Mouse (Mus musculus) megakaryocyte-erythroid progenitor cell, adult 5-6 weeks (primary cell): ENCODE results near the gene Rrp1. TPM values are rescaled to one million over a fixed set of nuclear protein-coding genes. Genes with fewer than 3 reads are reported as not detected.
"Not testable (repeated sequence)": the region's sequence is repeated elsewhere in the genome, so short reads cannot be mapped to it uniquely, and the experiment has no call there.

Experiments used
- ATAC-seq: replicated peaks from 2 replicates; pipeline ENCODE4 v1.8.0; 2016; ENCODE audit warnings: mild to moderate bottlenecking, inconsistent platforms; ENCODE audit not compliant: severe bottlenecking, poor library complexity, low FRiP score, low TSS enrichment
- total RNA-seq, 2 experiments: library from RNA; stranded (forward) in 1 of 2; stranded (reverse) in 1 of 2; fragments of 200-1000, 215-1000 nt in 1 of 2; fragments of >200 nt in 1 of 2; fragmentation: Nextera tagmentation in 1 of 2; gene quantifications; 2 replicates each; pipeline ENCODE4 v1.2.3; 2014 to 2017

Gene Rrp1
- total RNA-seq, 2 experiments from 2014 or later: 217 to 532 TPM

- no peak for ATAC-seq
Observed at GRCm38 (mm10) chr10:78390982-78391470, 21.8 kb downstream of the Rrp1 start.

DNA sequence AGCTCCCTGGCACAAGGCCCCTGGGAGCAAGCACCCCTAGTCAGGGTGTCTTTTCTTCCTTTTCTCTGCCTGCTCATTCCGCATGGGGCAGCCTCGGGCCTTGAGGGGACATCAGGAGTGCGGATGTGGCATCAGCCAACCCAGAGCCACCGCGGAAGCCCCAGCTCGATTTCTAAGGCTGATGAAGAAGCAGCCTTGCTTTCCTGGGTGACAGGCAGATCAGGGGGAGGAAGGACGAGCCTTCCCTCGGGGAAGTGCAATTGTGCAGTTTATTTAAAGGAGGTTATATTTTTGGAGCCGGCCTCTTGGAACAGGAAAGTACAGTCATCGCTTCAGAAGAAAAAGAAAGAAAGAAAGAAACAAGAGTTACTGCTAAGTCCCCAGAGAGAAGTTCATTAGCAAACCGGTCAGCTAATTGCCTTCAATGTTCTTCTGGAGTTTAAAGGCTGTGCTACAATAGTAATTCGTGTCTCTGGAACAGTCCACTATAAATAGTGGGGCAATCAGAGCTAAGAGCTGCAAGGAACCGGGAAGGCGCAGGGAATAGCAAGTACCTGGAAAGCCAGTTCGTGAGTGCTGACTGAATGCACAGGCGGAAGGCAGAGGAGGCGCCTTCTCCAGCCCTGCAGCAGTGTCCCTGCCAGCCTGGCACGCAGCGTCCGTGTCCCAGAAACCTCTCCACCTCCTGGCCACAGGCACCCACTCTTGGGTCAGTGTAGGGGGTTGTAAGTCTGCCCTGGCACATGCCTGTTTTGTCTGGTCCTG lies 24.4 kb downstream of the Rrp1 start:
- no peak for ATAC-seq

- no peak for ATAC-seq
Observed at GRCm38 (mm10) chr10:78385520-78385919, 27.3 kb downstream of the Rrp1 start.

DNA sequence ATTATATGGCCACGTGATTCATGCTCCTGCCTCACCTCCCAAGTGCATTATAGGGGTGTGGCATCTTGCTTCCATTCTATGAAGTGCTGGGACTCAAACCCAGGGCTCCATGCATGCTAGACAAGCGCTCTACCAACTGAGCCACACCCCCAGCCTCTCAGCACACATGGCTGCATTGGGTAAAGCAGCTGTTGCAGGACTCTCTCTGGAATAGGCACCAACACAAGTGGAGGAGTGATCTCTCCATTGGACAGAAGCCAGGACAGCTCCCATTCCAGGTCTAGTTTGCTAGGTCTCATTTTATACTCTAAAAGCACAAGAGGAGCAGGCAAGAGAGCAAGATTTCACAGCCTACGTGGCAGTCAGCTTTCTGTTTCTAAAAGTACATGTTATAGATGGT lies 29.3 kb downstream of the Rrp1 start:
- no peak for ATAC-seq

DNA sequence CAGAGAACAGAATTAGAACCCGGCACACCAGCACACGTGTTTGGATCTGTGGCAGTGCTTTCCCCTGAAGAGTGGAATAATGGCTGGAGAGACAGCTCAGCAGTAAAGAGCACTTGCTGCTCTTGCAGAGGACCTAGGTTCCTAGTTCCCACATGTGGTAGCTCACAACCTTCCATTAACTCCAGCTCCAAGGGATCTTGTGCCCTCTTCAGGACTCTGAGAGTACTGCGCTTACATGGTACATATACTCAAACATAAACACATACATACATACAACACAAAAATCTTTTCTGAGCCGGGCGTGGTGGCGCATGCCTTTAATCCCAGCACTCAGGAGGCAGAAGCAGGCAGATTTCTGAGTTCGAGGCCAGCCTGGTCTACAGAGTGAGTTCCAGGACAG lies 34.3 kb downstream of the Rrp1 start:
- ATAC-seq: 0 out of 2 replicates have a peak, but pooled peaks have one; percentile 46

DNA sequence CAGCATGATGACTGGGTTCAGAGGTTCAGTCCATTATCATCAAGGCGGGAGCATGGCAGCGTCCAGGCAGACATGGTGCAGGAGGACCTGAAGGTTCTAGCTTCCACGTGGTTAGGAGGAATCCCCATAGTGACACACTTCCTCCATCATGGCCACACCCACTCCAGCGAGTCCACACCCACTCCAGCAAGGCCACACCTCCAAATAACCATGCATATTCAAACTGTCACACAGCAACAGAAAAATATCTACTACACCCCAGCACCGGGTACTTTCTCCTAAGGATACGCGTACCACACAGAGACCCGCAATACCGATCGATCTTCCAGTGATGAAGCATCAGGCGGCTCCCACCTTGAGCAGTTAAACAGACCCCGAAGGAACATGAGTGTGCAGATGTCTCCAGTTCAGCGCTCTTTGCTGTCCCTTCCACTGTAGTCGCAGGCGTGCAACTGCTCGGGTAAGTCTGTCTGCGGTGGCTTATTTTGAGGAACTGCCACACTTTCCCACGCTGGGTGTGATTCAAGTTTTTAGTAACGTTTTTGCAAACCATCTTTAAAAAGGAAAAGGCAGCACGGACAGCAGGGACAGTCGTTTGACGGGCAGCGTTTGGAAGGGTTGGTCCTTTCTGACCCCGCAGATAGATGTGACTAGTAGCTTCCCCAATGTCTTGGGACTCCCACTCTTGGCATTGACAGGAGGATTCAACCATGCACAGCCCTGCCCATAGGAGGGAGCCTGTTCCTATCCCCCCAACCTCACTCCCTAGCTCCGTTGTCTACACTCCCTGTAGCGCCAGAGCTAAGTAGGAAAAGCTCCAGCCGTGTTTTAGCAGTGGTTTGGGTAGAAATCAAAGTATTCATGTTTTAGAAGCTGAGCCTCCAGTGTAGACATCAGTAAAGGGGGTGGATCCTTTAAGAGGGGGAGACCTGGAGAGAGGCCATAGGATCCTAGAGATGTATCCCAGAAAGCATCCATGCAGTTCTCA lies 39.9 kb downstream of the Rrp1 start:
- ATAC-seq: peak; percentile 83

DNA sequence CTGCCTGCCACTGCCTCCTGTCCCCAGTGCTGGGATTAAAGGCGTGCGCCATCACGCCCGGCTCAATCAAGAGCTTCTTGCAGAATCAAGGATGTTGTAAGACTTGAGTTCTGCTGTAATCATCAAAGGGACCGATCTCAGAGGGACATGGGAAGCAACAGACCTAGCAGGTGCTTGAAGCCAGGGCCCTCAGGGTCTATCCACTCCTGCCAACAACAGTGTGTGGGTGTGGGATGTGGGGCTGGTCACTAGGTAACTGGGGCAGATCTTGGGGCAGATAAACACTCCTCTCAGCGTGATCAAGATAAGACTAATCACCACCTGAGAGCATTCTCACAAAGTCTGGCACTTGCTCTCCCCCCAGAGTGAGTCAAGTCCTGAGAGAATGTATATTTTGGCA lies 41.1 kb downstream of the Rrp1 start:
- no peak for ATAC-seq

DNA sequence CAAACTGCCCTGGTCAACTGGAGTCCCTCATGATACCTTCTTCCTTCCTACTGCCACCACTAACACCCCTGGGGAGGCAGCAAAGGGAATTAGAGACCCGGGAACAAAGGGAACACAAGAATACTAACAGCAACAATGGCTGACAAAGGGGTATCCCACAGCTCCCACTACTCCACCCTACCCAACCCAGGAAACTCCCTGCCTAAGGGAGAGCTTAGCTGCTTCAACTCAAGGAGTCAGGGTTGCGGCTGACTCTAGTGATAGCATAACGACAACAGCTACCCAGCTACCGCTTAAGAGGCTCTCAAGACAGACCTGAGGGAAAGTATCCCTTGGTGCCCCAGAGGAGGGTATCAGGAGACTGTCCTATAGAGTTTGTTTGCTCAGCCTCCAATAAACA lies 45.3 kb downstream of the Rrp1 start:
- 0 out of 2 replicates have a peak, but pooled peaks have one; percentile 19 for ATAC-seq

- ATAC-seq: peak; percentile 91
Observed at GRCm38 (mm10) chr10:78366851-78367312, 46.0 kb downstream of the Rrp1 start.

DNA sequence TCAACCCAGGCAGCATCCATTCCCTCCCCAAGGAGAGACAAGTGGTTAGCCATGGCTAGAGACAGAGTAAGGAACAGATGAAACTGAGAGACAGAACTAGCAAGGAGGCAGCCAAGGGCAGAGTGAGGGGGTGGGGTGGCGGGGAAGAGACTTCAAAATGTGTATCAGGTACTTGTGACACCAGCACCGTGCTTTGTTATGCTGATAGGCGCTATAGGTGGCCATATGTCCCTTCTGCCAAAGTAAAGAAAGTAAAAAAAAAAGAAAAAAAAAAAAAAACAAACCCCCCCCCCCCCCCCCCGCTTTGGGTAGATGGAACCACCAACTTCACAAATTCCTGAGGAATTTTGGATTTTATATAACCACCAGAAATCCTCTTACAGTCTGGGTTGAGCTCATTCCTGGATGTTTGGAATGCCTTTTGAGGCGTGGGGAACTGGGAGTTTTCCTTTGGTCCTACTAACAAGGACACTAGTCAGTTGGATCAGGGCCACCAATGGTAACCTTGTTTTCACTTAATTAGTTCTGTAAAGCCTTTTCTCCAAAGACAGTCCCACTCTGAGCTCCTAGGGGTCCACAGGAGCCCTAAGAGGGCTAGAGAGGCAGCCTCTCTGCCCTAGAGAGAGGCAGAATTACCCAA lies 46.5 kb downstream of the Rrp1 start:
- peak; percentile 34 for ATAC-seq

DNA sequence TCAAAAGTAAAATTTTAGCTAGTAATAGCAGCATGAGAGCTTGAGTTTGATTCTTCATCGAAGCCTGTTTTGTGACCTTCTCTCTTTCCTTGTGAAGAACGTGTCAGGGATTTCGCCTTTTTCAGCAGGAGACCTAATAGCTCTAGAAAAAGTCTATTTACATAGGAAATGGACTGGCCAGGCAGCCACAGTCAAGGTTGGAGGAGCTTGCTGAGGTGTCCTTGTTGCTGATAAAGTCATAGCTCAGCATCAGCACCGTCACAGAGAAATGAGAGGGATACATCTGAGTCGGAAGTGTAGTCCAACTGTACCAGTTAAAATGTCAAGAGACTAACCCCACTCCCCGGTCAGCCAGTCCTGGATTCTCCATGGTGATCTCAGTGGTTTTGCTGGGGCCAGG lies 47.3 kb downstream of the Rrp1 start:
- ATAC-seq: no peak

- no peak for ATAC-seq
Observed at GRCm38 (mm10) chr10:78364106-78364505, 48.7 kb downstream of the Rrp1 start.

GRCm38 (mm10) chr10:78363366-78363765 lies 49.5 kb downstream of the Rrp1 start:
- ATAC-seq: no peak

DNA sequence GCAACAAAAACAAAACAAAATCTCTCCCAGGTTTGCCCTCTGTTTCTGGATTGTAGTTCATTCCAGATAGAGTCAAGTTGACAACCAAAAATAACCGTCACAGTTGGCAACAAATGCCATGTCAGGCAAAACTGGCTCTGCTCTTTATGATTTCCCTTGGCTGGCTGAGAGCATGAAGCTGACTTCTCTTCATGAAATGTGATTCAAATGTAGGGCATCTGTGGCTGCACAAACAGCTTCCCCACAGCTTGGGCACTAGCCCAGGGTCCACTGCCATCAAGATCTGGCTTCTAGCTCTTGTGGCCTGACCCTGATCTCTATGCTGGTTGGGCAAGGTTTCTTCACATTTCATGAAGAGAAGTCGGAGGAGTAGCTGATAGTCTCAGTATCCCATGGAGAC lies 50.9 kb downstream of the Rrp1 start:
- no peak for ATAC-seq

DNA sequence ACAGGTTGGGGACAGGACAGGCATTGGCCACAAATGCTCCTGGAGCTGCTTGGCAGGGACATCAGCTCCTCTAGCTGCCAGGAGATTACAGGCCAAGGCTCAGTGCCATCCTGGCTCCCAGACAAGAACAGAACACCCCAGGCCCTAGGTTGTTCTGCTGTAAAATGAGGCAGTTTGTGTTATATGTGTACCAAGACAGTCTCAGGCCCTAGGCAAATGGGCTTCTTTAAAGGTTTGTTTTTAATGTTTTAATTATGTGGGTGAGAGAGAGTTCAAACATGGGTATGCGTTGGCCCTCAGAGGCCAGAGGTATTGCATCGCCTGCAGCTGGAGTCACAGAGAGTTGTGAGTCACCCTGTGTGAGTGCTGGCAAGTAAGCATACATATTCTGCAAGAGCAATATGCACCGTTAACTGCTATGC lies 52.5 kb downstream of the Rrp1 start:
- ATAC-seq: peak; percentile 43; the same call in 1 of the 2 replicates

DNA sequence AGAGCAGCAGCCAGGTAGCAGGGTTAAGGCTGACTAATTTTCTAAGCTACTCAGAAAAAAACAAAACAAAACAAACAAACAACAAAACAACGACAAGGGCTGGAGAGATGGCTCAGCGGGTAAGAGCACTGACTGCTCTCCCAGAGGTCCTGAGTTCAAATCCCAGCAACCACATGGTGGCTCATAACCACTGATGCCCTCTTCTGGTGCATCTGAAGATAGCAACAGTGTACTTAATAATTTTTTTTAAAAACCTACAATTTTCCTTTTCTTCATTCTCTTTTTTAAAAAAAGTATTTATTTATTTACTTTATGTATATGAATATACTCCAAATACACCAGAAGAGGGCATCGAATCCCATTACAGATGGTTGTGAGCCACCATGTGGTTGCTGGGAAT lies 53.8 kb downstream of the Rrp1 start:
- not testable (repeated sequence) for ATAC-seq

GRCm38 (mm10) chr10:78358266-78358665 lies 54.6 kb downstream of the Rrp1 start:
- no peak for ATAC-seq

DNA sequence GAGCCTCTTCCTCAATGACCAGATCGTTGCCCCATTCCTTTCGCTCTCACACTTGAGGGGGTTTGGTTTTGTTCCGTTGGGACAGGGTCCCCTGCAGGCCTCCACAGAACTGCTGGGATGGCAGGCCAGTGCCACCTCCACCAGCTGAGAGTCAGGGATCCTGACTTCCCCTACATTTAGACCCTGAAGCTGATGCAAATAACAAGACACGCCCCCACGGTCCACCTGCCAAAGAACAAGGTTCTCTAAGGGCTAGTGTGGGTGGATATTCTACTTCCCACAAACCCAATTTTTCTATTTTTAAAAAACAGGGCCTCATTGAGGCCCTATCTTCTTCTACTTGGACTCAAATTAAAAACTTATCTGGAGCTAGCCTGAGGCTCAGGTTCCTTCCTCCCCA lies 55.1 kb downstream of the Rrp1 start:
- ATAC-seq: no peak

DNA sequence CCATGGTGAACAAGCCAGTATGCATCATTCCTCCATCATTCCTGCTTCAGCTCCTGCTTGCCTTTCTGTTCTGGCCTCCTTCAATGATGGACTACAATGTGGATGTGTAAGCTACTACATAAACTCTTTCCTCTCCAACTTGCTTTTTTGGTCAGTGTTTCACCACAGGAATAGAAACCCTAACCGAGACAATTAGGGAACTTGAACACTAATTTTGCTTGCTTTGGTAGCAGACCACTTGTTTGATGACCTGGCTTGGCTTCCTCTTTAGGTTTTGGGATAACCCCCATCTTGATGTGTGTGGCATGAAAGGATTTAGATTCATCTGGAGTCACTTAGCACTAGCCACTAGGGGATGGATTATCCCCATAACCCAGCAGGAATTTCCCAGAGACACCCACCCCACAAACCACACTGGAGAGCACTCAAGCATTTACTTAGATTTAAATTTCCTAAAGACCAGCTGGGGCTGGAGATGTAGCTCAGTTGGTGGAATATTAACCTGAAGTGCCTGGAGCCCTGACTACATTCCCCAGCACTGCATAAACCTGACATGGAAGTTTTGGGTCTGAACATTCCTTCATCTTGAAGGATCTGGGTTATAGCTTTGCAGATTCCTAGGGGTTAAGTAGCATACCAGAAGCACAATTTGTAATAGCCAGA lies 56.8 kb downstream of the Rrp1 start:
- no peak for ATAC-seq
